Mouse (Mus musculus) liver, embryonic 14.5 days (tissue): ENCODE results near the gene Ermard.

Source experiments
- CTCF ChIP-seq: IDR thresholded peaks from 2 replicates; pipeline ENCODE4 v1.5.1; 2016; ENCODE audit warnings: antibody characterized with exemption, low read depth, control low read depth
- EP300 ChIP-seq: IDR thresholded peaks from 2 replicates; pipeline ENCODE4 v1.6.1; 2016; ENCODE audit warnings: antibody characterized with exemption, low read depth

- TF ChIP-seq EP300 (no peak), CTCF (no peak)
Observed at GRCm38 (mm10) chr17:15137443-15137842, 96.4 kb downstream of the Ermard start.
